19 mouse cellular contexts compared by ENCODE assay signal in the genomic region with DNA sequence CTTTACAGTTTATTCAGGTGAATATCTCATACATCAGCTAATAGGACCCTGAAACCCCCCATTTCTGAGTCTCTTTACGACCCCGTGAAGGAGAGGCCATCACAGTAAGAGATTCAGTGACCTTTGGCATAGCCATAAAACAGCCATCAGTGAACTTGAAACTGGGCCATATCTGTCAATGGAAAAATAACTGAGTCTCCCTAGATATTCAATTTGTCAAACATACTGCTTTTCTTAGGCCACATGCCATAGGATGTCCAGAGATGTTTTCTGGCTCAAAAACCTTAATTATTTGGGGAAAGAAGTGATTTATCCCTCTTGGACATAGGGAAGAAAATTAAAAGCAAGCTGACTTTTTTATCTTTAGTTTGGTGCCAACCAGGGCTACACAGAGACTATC.
"Had no signal": no experiment of that assay in that cellular context is flagged by ENCODE, and none has a peak within 500 bp of the region (broad histone marks: within the 10 kb centered on the region; RNA-seq: fewer than 3 reads in every experiment).

No protein-coding gene starts in this region.

- H3K27me3 ChIP-seq: lung, embryonic 15.5 days; midbrain, embryonic 13.5 days; midbrain, embryonic 15.5 days; neural tube, embryonic 12.5 days had no signal

- H3K4me1 ChIP-seq: lung, embryonic 15.5 days had no signal

- H3K4me3 ChIP-seq: lung, embryonic 15.5 days; megakaryocyte, embryonic 14.5 days; midbrain, embryonic 13.5 days; midbrain, embryonic 15.5 days; neural tube, embryonic 12.5 days had no signal

- H3K9ac ChIP-seq: lung, embryonic 15.5 days; midbrain, embryonic 13.5 days; midbrain, embryonic 15.5 days; neural tube, embryonic 12.5 days had no signal

- ATAC-seq: lung, postnatal 0 days; midbrain, embryonic 13.5 days; midbrain, embryonic 15.5 days had no signal

- DNase-seq: lung, adult 2 months; lung, postnatal 14 days; lung, postnatal 36 days; retina, postnatal 1 day; right cerebral cortex, adult 18-20 months; right cerebral cortex, postnatal 25 days; right cerebral cortex, postnatal 4 days; spleen, adult 18-20 months; thymus, adult 18-20 months; thymus, postnatal 14 days; thymus, postnatal 36 days had no signal

- H3K9me3 ChIP-seq: lung, embryonic 15.5 days; midbrain, embryonic 13.5 days; midbrain, embryonic 15.5 days; neural tube, embryonic 12.5 days had no signal

- H3K4me2 ChIP-seq: lung, embryonic 15.5 days; midbrain, embryonic 11.5 days; midbrain, embryonic 13.5 days; midbrain, embryonic 15.5 days; neural tube, embryonic 12.5 days had no signal

- H3K27ac ChIP-seq: lung, embryonic 15.5 days; macrophage; midbrain, embryonic 13.5 days; midbrain, embryonic 15.5 days; neural tube, embryonic 12.5 days had no signal
